In the genomic region with DNA sequence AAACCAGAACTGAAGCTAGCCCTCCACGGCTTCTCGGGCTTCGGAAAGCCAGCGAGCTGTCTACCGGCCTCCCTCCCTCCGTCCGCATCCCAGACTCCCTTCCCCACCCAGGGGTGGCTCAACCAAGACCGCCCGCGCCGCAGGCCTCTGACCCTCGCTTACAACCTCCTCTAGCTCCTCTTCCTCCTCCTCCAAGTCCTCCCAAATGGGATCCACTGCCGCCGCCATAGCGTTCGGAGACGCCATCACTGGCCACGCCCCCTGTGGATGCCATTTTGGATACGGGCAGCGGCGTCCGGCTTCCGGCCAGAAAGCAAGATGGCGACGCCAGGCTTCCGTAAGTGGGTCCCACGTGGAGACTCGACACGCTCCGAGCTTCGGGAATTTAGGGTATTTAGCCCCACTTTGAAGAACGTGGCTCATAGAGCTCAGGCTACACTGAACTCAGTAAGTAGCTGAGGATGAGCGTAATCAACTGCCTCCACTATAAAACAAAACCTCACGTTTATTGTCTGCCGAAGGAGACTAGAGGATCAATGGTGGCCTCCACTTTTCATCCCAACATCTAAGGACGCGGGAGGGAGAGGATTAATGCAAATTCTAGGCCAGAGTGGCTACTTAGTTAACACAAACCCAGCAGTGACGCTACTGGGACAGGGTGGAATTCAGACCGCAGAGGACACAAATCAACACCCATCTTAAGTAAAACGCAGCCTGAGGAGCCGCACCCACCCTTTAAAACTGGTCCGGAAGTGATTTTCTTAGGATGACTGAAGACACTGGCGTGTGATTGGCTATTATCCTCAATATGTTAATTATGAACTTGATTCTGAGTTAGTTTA, we compare ENCODE assay signal across 8 mouse cellular contexts. TPM values are rescaled to one million over a fixed set of nuclear protein-coding genes. Genes with fewer than 3 reads are reported as not detected.
DNase-seq lines count a peak whose midpoint lies in the region; ATAC-seq and TF ChIP-seq lines count a peak whose summit lies in the region.

Gene Gtf3c6 (minus strand): TSS at position 695 of the 842 bp plus-strand sequence.

- TF ChIP-seq POLR2A in MEL (IDR thresholded peaks at IDR 0.05; ENCODE audit: control insufficient read depth in 1 of 2, insufficient read depth in 1 of 2, low read depth in 1 of 2, low read length in 2 of 2, poor library complexity in 1 of 2), result peak; percentile 87 to 91
- TF ChIP-seq POLR2A in cerebellum, adult 2 months (IDR thresholded peaks at IDR 0.05; ENCODE audit: borderline replicate concordance, insufficient read depth, low read length), result peak; percentile 70; the same call in 1 of the 2 replicates

- H3K4me2 ChIP-seq in lung, embryonic 16.5 days (ENCODE audit: low read depth, low read length), result peak within 1 kb of the TSS; percentile 72

- DNase-seq in MEL (ENCODE audit: low read depth, low spot score), result peak; percentile 98
- peak; percentile 91 to 94 for DNase-seq in cerebellum, adult 2 months
- DNase-seq in forelimb bud, embryonic 11.5 days (ENCODE audit: low read depth, low spot score), result peak; percentile 92
- peak; percentile 85 for DNase-seq in layer of hippocampus, adult 9-10 months (ENCODE audit: low spot score)
- DNase-seq in ovary, postnatal 10 days (ENCODE audit: low spot score), result peak; percentile 95
- peak; percentile 88 to 92 for DNase-seq in thymus, postnatal 10 days (ENCODE audit: low spot score in 2 of 2)

- no peaks in the 10 kb centered on the region for H3K27me3 ChIP-seq in MEL (ENCODE audit: control insufficient read depth in 1 of 2, insufficient read depth in 2 of 2, low read length in 2 of 2)
- no peaks in the 10 kb centered on the region for H3K27me3 ChIP-seq in cerebellum, adult 2 months (ENCODE audit: control insufficient read depth, insufficient read depth, low read length)
- no peaks in the 10 kb centered on the region for H3K27me3 ChIP-seq in lung, embryonic 16.5 days (ENCODE audit: control insufficient read depth, insufficient read depth, low read depth, low read length)

- peaks cover 2% of the 10 kb centered on the region; the same call in 1 of the 2 replicates for H3K79me2 ChIP-seq in MEL (ENCODE audit: control insufficient read depth, insufficient read depth, low read length, poor library complexity)

- peak within 1 kb of the TSS; percentile 68 to 73 for H3K4me3 ChIP-seq in MEL (ENCODE audit: control insufficient read depth in 1 of 2, insufficient read depth in 1 of 2, low read depth in 2 of 2, low read length in 2 of 2)
- peak within 1 kb of the TSS; percentile 67 for H3K4me3 ChIP-seq in cerebellum, adult 2 months (replicated peaks; ENCODE audit: insufficient read depth, low read depth, low read length)
- H3K4me3 ChIP-seq in lung, embryonic 16.5 days (ENCODE audit: low read length), result peak within 1 kb of the TSS; percentile 78

- ATAC-seq in hematopoietic stem cell, adult 5-6 weeks (replicated peaks in 1 of 2; ENCODE audit: insufficient read depth in 1 of 2, low FRiP score in 2 of 2, low TSS enrichment in 1 of 2, low read depth in 1 of 2, poor library complexity in 2 of 2, severe bottlenecking in 2 of 2), result peak; percentile 70 to 76
- ATAC-seq in lung, embryonic 16.5 days (ENCODE audit: low read depth), result peak; percentile 78

- H3K27ac ChIP-seq in MEL (ENCODE audit: control insufficient read depth, low read depth, low read length), result peak within 1 kb of the TSS; percentile 100
- peak within 1 kb of the TSS; percentile 46 for H3K27ac ChIP-seq in cerebellum, adult 2 months (ENCODE audit: insufficient read depth, low read length)
- H3K27ac ChIP-seq in lung, embryonic 16.5 days (ENCODE audit: low read length), result peak within 1 kb of the TSS; percentile 94

- no peaks in the 10 kb centered on the region for H3K9me3 ChIP-seq in MEL (replicated peaks; ENCODE audit: insufficient read depth, low read length)
- H3K9me3 ChIP-seq in lung, embryonic 16.5 days (ENCODE audit: control insufficient read depth, low read length), result no peaks in the 10 kb centered on the region

- no peak for TF ChIP-seq CTCF in MEL (IDR thresholded peaks at IDR 0.05 in 2 of 3, conservative IDR thresholded peaks at IDR 0.05 in 1 of 3; ENCODE audit: control insufficient read depth in 1 of 3, insufficient read depth in 1 of 3, low read depth in 2 of 3, low read length in 3 of 3, poor library complexity in 1 of 3, severe bottlenecking in 1 of 3)
- no peak for TF ChIP-seq CTCF in cerebellum, adult 2 months (IDR thresholded peaks at IDR 0.05; ENCODE audit: borderline replicate concordance, insufficient read depth, low read depth, low read length)

- under 1% methylated on average over 43 of the region's 43 CpGs for WGBS in cerebellum, adult 2 months
- under 1% methylated on average over 43 of the region's 43 CpGs for WGBS in lung, embryonic 16.5 days

- H3K4me1 ChIP-seq in MEL (ENCODE audit: control insufficient read depth in 1 of 2, insufficient read depth in 2 of 2, low read length in 2 of 2), result peaks cover 0 to 11% of the 10 kb centered on the region in 2 experiments; a peak in 1 of 4 replicates
- peaks cover 4% of the 10 kb centered on the region for H3K4me1 ChIP-seq in cerebellum, adult 2 months (ENCODE audit: control insufficient read depth, insufficient read depth, low read length)
- peaks cover 5% of the 10 kb centered on the region; the same call in 1 of the 2 replicates for H3K4me1 ChIP-seq in lung, embryonic 16.5 days (replicated peaks; ENCODE audit: control insufficient read depth, insufficient read depth, low read length)

- TF ChIP-seq RAD21 in MEL (IDR thresholded peaks at IDR 0.05; ENCODE audit: low read depth, low read length), result no peak

- no peak for TF ChIP-seq EP300 in MEL (IDR thresholded peaks at IDR 0.05; ENCODE audit: low read depth in 1 of 2, low read length in 2 of 2)

- H3K36me3 ChIP-seq in MEL (ENCODE audit: control insufficient read depth in 1 of 2, insufficient read depth in 2 of 2, low read length in 2 of 2), result peaks cover 0 to 6% of the 10 kb centered on the region in 2 experiments; a peak in 2 of 4 replicates
- peaks cover 15% of the 10 kb centered on the region for H3K36me3 ChIP-seq in lung, embryonic 16.5 days (ENCODE audit: control insufficient read depth, insufficient read depth, low read length)

- peak within 1 kb of the TSS; percentile 81 for H3K9ac ChIP-seq in MEL (ENCODE audit: control insufficient read depth, low read depth, low read length, poor library complexity, severe bottlenecking)
- peak within 1 kb of the TSS; percentile 88 for H3K9ac ChIP-seq in lung, embryonic 16.5 days (ENCODE audit: low read length)

TF ChIP-seq in MEL, 35 proteins besides CTCF, POLR2A, EP300 and RAD21:
- TF ChIP-seq MAFK (IDR thresholded peaks at IDR 0.05; ENCODE audit: borderline replicate concordance, low read depth, low read length), result no peak
- TF ChIP-seq UBTF (IDR thresholded peaks at IDR 0.05; ENCODE audit: borderline replicate concordance, insufficient read depth, low read depth, low read length), result 0 out of 2 replicates have a peak, but pooled peaks have one; percentile 21
- peak; percentile 98 for TF ChIP-seq TBP (IDR thresholded peaks at IDR 0.05; ENCODE audit: low read depth, low read length)
- no peak for TF ChIP-seq ZMIZ1 (IDR thresholded peaks at IDR 0.05; ENCODE audit: low read depth, low read length)
- TF ChIP-seq SIN3A (IDR thresholded peaks at IDR 0.05; ENCODE audit: low read length), result no peak
- TF ChIP-seq POLR2AphosphoS5 (IDR thresholded peaks at IDR 0.05; ENCODE audit: borderline replicate concordance, low read depth, low read length), result 0 out of 2 replicates have a peak, but pooled peaks have one; percentile 79
TF ChIP-seq in MEL: peak in this region for 3.

RNA-seq across cellular contexts. Expression of gene Gtf3c6, which starts in this region (rescaled TPM):
- total RNA-seq in MEL (2012; rRNA removed), result 41.6 and 42.0 TPM in 2 replicates
- 10 to 100 TPM in 1 of 2 experiments, not detected in 1; 56.6 TPM for polyA plus RNA-seq in MEL (2012; ENCODE audit: insufficient read depth in 1 of 2, insufficient read length in 2 of 2, low read depth in 1 of 2, low replicate concordance in 2 of 2, missing spikeins in 1 of 2)
- 28.1 and 33.2 TPM in 2 replicates for polyA plus RNA-seq in cerebellum, adult 2 months (2012; rRNA removed)
- 201 and 321 TPM in 2 replicates for total RNA-seq in hematopoietic stem cell, adult 5-6 weeks (2017)
- 77.4 and 82.7 TPM in 2 replicates for polyA plus RNA-seq in lung, embryonic 16.5 days (2015; fragmentation: Nextera tagmentation; extraction: Ambion mirVana)

Comparison
In these comparisons a context has a peak if more than half of its experiments do, and no peak if none do; other contexts are left out.
1. Peak in every context shown above with its lines: DNase-seq, ATAC-seq, H3K4me3 ChIP-seq and H3K27ac ChIP-seq.
2. H3K27ac ChIP-seq: peak in every context shown above with its lines; median percentile 100 in MEL; 94 in lung, embryonic 16.5 days; 46 in cerebellum, adult 2 months.